Mouse (Mus musculus): ENCODE measurements around the gene Tenm1.

DNA sequence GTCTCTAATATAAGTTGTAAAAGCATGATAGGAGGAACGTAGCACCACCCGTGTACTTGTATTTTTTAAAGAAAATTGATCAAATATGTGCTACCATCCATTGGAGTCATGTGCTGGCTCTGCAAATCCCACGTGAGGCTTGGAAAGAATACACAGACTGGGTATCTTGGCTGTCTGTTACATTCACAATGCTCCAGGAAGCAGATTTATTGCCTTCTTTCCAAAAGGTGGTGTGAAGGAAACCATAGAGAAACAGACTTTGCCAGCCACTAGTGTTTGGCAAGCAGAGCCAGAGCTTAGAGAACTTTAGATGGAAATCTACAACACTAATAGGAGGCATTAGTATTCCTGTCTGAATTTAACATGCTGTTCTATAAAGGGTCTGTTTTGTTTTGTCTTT is 277.4 kb downstream of the Tenm1 start:
- TF ChIP-seq ZC3H11A (IDR thresholded peaks at IDR 0.05; ENCODE audit: borderline replicate concordance, low read depth, low read length) = no peak
- TF ChIP-seq MAFK (IDR thresholded peaks at IDR 0.05; ENCODE audit: insufficient read depth, low read depth, low read length) = no peak
- TF ChIP-seq CHD2 (IDR thresholded peaks at IDR 0.05; ENCODE audit: low read depth, low read length) = no peak
